Mouse (Mus musculus) c-Kit-positive CD71-negative TER-119-negative erythroid progenitor cells, embryonic 14.5 days (primary cell): ENCODE results near the gene Vip.

Experiments used
- DNase-seq: peaks from one replicate; pipeline ENCODE4 v3.0.0-alpha.2; 2013; ENCODE audit warnings: low read depth

Gene Vip

GRCm38 (mm10) chr10:5639112-5639511 is at the start of gene Vip:
Gene Vip, plus strand, starts transcription at chr10:5639218.
- DNase-seq, result peak; percentile 12

- no peak for DNase-seq
These were observed 48.0 kb upstream of the Vip start for GRCm38 (mm10) chr10:5591061-5591460.

GRCm38 (mm10) chr10:5591996-5592395 is 47.0 kb upstream of the Vip start:
- DNase-seq, result no peak

- DNase-seq, result peak; percentile 35
These were observed 45.6 kb upstream of the Vip start, which contains the start of gene Myct1 for GRCm38 (mm10) chr10:5593464-5593863. Gene Myct1, plus strand, starts transcription at chr10:5593775.

- no peak for DNase-seq
These were observed 44.6 kb upstream of the Vip start for GRCm38 (mm10) chr10:5594457-5594856.

- DNase-seq, result no peak
These were observed 42.5 kb upstream of the Vip start for GRCm38 (mm10) chr10:5596559-5596958.

- DNase-seq, result peak; percentile 65
These were observed 38.9 kb upstream of the Vip start for GRCm38 (mm10) chr10:5600123-5600522.

GRCm38 (mm10) chr10:5603512-5603911 is 35.5 kb upstream of the Vip start:
- DNase-seq, result peak; percentile 25

- DNase-seq, result no peak
These were observed 34.6 kb upstream of the Vip start for GRCm38 (mm10) chr10:5604371-5604770.

GRCm38 (mm10) chr10:5608874-5609273 is 30.1 kb upstream of the Vip start:
- DNase-seq, result no peak

- DNase-seq, result no peak
These were observed 23.6 kb upstream of the Vip start for GRCm38 (mm10) chr10:5615186-5616040.

- DNase-seq, result no peak
These were observed 12.8 kb upstream of the Vip start for GRCm38 (mm10) chr10:5626268-5626667.

- no peak for DNase-seq
These were observed 5.3 kb upstream of the Vip start for GRCm38 (mm10) chr10:5633672-5634200.

GRCm38 (mm10) chr10:5634336-5634735 is 4.7 kb upstream of the Vip start:
- peak; percentile 20 for DNase-seq

- no peak for DNase-seq
These were observed 1.7 kb upstream of the Vip start for GRCm38 (mm10) chr10:5637322-5637721.

- DNase-seq, result no peak
These were observed 42.3 kb downstream of the Vip start for GRCm38 (mm10) chr10:5681275-5681674.

GRCm38 (mm10) chr10:5685608-5686007 is 46.6 kb downstream of the Vip start:
- DNase-seq, result no peak

- DNase-seq, result no peak
These were observed 55.3 kb downstream of the Vip start for GRCm38 (mm10) chr10:5694351-5694750.
